Mouse (Mus musculus) kidney, adult 2 months (tissue): ENCODE measurements around the gene Jade1.

ENCODE experiments used
- CTCF ChIP-seq: fragments of 200-500 bp; conservative IDR thresholded peaks from 2 replicates; pipeline ENCODE4 v1.5.1; 2011; ENCODE audit warnings: low read depth, mild to moderate bottlenecking, control low read depth, low read length, moderate library complexity, mixed read lengths; ENCODE audit not compliant: insufficient read depth, insufficient read length
- POLR2A ChIP-seq: fragments of 200-500 bp; IDR thresholded peaks from one replicate; pipeline ENCODE4 v1.6.1; 2011; ENCODE audit warnings: low read depth, low read length, control low read depth

GRCm38 (mm10) chr3:41655642-41656041 lies 100.1 kb downstream of the Jade1 start:
- TF ChIP-seq POLR2A (no peak), CTCF (no peak)
